Mouse (Mus musculus): ENCODE results near the gene Xlr4c. TPM values are rescaled to one million over a fixed set of nuclear protein-coding genes. Genes with fewer than 3 reads are reported as not detected.
A peak's percentile ranks its signal among the peaks of the same experiment; 100 is the strongest.
"Not testable (repeated sequence)": the region's sequence is repeated elsewhere in the genome, so short reads cannot be mapped to it uniquely, and the experiment has no call there.

Xlr4c gene
- polyA plus RNA-seq (2017; shearing (Covaris generic)): 100 to 1,000 TPM in 2 of 3 experiments, 10 to 100 TPM in 1; 76.9 to 140 (median 112) TPM

- peak; percentile 50 for ATAC-seq
These were observed at the start of gene Xlr4c for GRCm38 (mm10) chrX:73242821-73243325. Gene Xlr4c, minus strand, starts transcription at chrX:73243130.

DNA sequence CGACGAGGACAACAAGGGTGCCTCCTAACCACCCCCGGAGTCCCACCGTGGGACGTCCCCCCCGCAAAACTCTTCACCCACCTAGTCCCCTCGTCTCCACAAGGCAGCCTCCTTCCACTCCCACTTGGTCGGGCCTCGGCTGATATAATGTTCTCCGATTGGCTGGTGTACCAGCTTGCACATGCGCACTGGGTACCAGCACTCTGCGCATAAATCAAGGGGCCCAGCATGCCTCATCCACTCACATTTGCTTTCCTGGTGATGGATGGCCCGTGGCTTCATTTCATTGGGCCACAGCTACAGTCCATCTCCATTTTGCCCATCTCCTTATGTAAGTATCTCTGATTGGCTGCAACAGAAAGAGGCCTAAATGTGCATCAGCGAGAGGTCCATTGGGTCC, 22.3 kb upstream of the Xlr4c start, which contains the start of gene Xlr3c:
TSS of gene Xlr3c (minus strand) at position 121 of the 400 bp plus-strand sequence.
- ATAC-seq: not testable (repeated sequence)

DNA sequence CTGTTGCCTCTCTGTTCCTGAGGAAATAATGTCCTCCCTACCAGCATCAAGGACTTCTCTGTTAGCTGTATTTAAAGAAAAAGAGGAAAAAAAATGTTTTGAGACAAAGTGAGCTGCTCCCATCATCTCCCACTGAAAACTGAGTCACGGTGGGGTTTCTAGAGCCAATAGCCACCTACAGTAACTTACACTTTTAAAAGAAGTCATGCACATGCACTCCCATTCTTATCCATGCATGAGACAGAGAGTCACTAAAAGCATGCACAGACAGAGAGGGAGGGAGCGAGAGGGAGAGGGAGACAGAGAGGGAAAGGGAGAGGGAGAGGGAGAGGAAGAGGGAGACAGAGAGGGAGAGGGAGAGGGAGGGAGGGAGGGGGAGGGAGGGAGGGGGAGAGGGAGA, 19.5 kb upstream of the Xlr4c start:
- not testable (repeated sequence) for ATAC-seq

DNA sequence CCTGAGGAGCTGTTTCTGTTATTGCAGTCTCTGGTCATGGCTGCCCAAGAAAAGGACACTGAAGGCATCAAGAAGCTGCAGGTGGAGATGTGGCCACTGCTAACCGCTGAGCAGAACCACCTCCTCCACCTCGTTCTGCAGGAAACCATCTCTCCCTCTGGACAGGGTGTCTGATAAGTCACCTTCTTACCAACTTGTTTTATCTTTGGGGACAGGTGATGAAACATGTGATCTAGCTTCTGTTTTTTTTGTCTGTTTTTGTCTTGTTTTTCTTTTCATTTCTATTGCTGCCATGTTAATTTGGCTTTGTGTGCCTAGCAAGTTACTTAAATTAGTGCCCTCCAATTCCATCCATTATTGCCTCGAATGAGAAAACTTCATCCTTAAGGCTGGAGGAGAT, 13.6 kb downstream of the Xlr4c start:
- no peak for ATAC-seq

DNA sequence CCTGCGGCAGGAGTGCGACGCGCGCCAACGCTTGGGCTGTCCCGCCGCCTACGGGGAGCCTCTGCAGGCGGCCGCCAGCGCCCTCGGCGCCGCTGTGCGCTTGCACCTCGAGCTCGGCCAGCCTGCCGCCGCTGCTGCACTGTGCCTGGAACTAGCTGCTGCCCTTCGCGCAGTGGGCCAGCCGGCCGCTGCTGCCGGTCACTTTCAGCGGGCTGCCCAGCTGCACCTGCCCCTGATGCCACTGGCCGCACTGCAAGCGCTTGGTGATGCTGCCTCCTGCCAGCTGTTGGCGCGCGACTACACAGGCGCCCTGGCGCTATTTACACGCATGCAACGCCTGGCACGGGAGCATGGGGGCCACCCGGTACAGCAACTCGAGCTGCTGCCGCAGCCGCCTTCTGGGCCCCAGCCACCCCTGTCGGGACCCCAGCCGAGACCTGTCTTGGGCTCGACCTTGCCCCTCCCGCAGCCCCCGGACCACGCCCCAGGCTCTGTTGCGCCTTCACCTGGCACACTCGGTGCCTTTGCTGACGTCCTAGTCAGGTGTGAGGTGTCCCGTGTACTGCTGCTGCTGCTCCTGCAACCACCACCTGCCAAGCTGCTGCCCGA, 14.2 kb downstream of the Xlr4c start:
- peak; percentile 30 for ATAC-seq

DNA sequence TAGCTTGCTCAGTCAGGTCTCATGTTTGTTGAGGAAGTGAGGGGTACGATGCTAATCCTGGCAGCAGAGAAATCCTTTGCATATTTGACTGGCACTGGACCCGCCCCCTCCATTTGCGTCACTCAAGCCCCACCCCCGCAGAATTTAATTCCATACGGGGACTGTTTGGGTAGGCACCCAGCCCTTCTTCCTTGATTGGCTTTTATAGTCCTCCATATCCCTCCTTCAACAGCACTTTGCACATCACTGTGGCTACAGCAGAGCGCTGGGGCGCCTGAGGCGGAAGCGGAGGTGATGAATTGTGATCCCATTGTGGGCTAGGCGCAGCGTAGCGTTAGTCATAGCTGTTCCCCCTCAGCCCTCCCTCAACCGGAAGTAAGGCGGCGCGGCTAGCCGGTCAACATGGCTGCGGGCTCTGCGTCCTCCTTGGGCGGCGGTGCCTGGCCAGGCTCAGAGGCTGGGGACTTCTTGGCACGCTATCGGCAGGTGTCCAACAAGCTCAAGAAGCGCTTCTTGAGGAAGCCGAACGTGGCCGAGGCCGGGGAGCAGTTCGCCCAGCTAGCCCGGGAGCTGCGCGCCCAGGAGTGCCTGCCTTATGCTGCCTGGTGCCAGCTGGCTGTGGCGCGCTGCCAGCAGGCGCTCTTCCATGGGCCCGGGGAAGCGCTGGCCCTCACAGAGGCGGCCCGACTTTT, 14.9 kb downstream of the Xlr4c start, which contains the start of gene F8a:
TSS of gene F8a (plus strand) at position 378 of the 692 bp plus-strand sequence.
- ATAC-seq: peak; percentile 85

GRCm38 (mm10) chrX:73225365-73225764, 17.6 kb downstream of the Xlr4c start:
- ATAC-seq: no peak

- peak; percentile 78 for ATAC-seq
These were observed 28.9 kb downstream of the Xlr4c start, which contains the start of gene Xlr4b for GRCm38 (mm10) chrX:73213819-73214564. Gene Xlr4b, plus strand, starts transcription at chrX:73214333.

GRCm38 (mm10) chrX:73191934-73192333, 51.0 kb downstream of the Xlr4c start, which contains the start of gene Xlr3b:
Gene Xlr3b, plus strand, starts transcription at chrX:73192207.
- ATAC-seq: not testable (repeated sequence)

Other genes starting within 250 kb of the Xlr4c start
- gene Pnma5, start 206.0 kb downstream of the Xlr4c start, polyA plus RNA-seq (2017; shearing (Covaris generic)): not detected
- not detected for gene Pnma3, start 178.3 kb downstream of the Xlr4c start, polyA plus RNA-seq (2017; shearing (Covaris generic))
- 100 to 1,000 TPM; 107 to 143 (median 134) TPM for gene Xlr4a, start 160.7 kb downstream of the Xlr4c start, polyA plus RNA-seq (2017; shearing (Covaris generic))
- 1 to 10 TPM in 1 of 3 experiments, under 1 TPM in 1, not detected in 1; 0.46 to 2.5 TPM for gene Xlr3a, start 146.0 kb downstream of the Xlr4c start, polyA plus RNA-seq (2017; shearing (Covaris generic))
- not detected for gene Gm14685, start 126.1 kb downstream of the Xlr4c start, polyA plus RNA-seq (2017; shearing (Covaris generic))
- gene Xlr5b, start 94.3 kb downstream of the Xlr4c start, polyA plus RNA-seq (2017; shearing (Covaris generic)): not detected
- not detected for gene DXBay18, start 93.7 kb downstream of the Xlr4c start, polyA plus RNA-seq (2017; shearing (Covaris generic))
- not detected for gene Spin2d, start 66.1 kb downstream of the Xlr4c start, polyA plus RNA-seq (2017; shearing (Covaris generic))
- gene Xlr3b, start 50.9 kb downstream of the Xlr4c start, polyA plus RNA-seq (2017; shearing (Covaris generic)): 10 to 100 TPM in 2 of 3 experiments, under 1 TPM in 1; 0.69 to 13.8 (median 11.1) TPM
- gene Xlr4b, start 28.8 kb downstream of the Xlr4c start, polyA plus RNA-seq (2017; shearing (Covaris generic)): 100 to 1,000 TPM; 158 to 187 (median 175) TPM
- gene F8a, start 14.8 kb downstream of the Xlr4c start, polyA plus RNA-seq (2017; shearing (Covaris generic)): 1 to 10 TPM; 1.5 to 2.1 (median 1.8) TPM
- gene Xlr3c, start 22.3 kb upstream of the Xlr4c start, polyA plus RNA-seq (2017; shearing (Covaris generic)): not detected
- under 1 TPM in 1 of 3 experiments, not detected in 2; 0.43 TPM for gene Xlr5a, start 49.8 kb upstream of the Xlr4c start, polyA plus RNA-seq (2017; shearing (Covaris generic))
- gene Xlr5c, start 49.8 kb upstream of the Xlr4c start, polyA plus RNA-seq (2017; shearing (Covaris generic)): under 1 TPM in 1 of 3 experiments, not detected in 2; 0.53 TPM
- gene Gm45015, start 93.7 kb upstream of the Xlr4c start, polyA plus RNA-seq (2017; shearing (Covaris generic)): not detected
- gene Zfp275, start 99.5 kb upstream of the Xlr4c start, polyA plus RNA-seq (2017; shearing (Covaris generic)): 10 to 100 TPM in 2 of 3 experiments, 1 to 10 TPM in 1; 7.6 to 14.7 (median 13.3) TPM
- not detected for gene Gm18336, start 155.6 kb upstream of the Xlr4c start, polyA plus RNA-seq (2017; shearing (Covaris generic))
- gene Zfp92, start 168.0 kb upstream of the Xlr4c start, polyA plus RNA-seq (2017; shearing (Covaris generic)): under 1 TPM in 1 of 3 experiments, not detected in 2; 0.21 TPM
- gene Trex2, start 192.2 kb upstream of the Xlr4c start, polyA plus RNA-seq (2017; shearing (Covaris generic)): not detected
- 10 to 100 TPM; 28.7 to 40.7 (median 32.3) TPM for gene Haus7, start 215.9 kb upstream of the Xlr4c start, polyA plus RNA-seq (2017; shearing (Covaris generic))
- 1 to 10 TPM in 1 of 3 experiments, not detected in 2; 1.1 TPM for gene Bgn, start 240.5 kb upstream of the Xlr4c start, polyA plus RNA-seq (2017; shearing (Covaris generic))